Mouse (Mus musculus) layer of hippocampus, adult 9-10 months (tissue): ENCODE results near the gene Tpm1.

Experiments used
- DNase-seq: peaks from one replicate; pipeline ENCODE4 v3.0.0; 2022; ENCODE audit warnings: low spot score

Tpm1 gene

GRCm38 (mm10) chr9:66980458-66980857, 68.7 kb downstream of the Tpm1 start:
- DNase-seq, result peak; percentile 73

- DNase-seq, result no peak
Observed at GRCm38 (mm10) chr9:66978468-66978867, 70.7 kb downstream of the Tpm1 start.

DNA sequence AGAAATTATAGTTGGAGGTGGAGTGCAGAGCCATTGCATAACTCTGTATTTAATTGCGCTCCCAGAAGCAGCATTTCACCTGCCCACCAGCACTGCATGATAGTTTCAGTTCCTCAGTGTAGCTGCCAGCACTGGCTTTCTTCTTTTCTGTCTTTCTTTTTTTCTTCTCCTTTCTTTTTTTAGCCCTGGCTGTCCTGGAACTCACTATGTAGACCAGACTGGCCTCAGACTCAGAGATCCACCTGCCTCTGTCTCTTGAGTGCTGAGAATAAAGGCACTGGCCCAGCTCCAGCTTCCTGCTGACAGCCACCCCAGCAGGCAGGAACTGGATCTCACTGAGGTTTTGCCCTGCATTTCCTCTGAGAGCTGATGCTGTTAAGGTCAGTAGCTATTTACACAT, 71.2 kb downstream of the Tpm1 start:
- DNase-seq, result no peak

DNA sequence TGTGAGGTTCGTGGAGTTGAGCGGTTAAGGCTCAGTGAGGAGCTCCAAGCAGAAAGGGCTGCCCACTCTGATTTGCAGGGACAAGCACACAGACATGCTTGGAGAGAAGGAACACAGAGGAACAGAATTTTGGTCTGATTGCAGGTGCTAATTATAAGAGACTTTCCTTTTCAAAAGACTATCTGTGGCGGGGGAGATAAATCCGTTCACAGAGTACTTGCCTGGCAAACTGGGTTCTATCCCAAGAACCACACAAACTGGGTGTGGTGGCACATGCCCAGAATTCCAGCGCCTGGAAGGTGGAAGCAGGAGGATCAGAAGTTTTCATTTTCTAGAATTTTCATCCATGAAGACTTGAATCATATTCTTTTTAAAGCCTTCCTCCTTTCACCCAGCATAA, 72.1 kb downstream of the Tpm1 start:
- DNase-seq, result no peak

- peak; percentile 71 for DNase-seq
Observed at GRCm38 (mm10) chr9:66975239-66975645, 74.0 kb downstream of the Tpm1 start, which contains the start of gene Lactb. Lactb (minus strand) TSS chr9:66975484.

DNA sequence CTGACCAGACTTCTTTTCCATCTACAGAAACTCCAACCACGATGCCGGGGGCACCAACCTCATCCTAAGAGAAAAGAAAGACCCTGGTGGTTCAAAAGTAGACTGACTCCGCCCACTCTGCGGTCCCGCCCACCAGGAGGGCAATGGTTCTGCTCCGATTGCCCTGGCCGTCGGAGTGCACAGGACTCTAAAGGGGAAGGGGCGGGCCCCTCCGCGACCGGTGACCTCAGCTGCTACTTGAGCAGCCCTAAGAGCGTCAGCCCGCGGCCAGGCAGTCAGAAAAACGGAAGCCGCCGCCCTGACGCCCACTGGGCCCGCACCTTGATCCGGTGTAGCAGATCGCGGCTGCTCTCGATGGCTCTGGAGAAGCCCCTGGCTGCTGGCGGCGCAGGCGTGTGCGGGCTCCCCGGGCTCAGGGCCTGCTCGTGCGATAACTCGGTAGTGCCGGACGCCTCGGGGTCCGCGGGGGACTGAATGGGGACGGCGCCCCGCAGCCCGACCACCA, 74.4 kb downstream of the Tpm1 start:
- no peak for DNase-seq
